Mouse (Mus musculus) 3T3-L1 (cell line): ENCODE results near the gene Pxk.

ENCODE experiments used
- DNase-seq: peaks from one replicate; pipeline ENCODE4 v3.0.0-alpha.2; 2015; ENCODE audit warnings: low read depth, low spot score

The Pxk gene

GRCm38 (mm10) chr14:8097978-8098686 lies at the start of gene Pxk:
TSS of gene Pxk (plus strand) at chr14:8098211.
- DNase-seq = peak; percentile 52

- no peak for DNase-seq
Measured at GRCm38 (mm10) chr14:8049334-8049733, 48.7 kb upstream of the Pxk start.

DNA sequence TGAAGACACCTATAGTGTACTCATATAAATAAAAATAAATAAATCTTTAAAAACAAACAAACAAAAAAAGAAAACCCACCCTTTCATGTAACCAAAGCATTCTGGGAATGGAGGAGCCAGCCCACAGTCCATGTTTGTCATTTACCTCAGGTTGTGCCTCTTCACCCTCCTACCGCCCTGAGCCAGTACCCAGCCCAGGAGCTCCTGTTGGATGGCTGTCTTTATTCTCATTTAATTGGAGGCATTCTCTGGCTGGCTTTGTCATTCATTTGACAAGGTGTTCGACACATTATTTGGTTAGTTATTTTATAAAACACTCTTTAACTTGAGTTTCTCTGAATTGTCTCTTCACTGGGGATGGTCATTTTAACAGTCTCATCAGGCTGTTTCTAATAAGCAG lies 46.1 kb upstream of the Pxk start:
- DNase-seq = no peak

- no peak for DNase-seq
Measured at GRCm38 (mm10) chr14:8052661-8053060, 45.4 kb upstream of the Pxk start.

DNA sequence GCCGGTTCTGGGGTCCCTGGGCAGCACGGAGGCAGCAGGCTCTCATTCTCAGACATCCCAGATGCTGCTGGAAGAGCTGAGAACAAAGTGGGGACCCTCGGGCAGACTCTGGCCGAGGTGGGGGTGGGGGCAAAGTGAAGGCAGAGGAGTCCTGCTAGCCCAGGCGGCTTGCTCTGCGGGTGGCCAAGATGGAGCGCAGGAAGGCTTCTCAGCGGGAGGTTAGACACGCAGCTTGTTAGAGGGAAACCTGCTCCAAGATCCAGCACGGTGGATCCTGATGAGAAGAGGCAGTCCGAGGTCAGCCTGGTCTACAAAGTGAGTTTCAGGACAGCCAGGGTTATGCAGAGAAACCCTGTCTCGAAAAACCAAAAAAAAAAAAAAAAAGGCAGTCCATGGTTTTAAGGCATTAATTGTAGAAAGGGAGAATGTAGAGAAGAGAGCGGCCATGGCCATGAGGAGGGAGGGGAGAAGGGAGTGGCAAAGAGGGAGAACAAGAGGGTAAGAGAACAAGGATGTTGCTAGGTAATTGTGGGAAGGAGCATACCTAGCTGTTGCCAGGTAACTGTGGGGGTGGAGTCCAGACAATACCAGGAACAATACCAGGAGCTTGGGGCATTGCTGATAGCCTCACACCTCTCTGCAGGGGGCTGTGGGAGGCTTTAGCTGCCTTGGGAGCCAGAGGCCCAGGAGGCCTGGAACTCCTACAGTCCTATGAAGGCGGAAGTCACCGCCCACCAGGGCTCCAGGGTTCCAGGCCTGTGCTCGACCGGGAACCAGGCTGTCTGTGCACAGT lies 43.5 kb upstream of the Pxk start:
- no peak for DNase-seq

DNA sequence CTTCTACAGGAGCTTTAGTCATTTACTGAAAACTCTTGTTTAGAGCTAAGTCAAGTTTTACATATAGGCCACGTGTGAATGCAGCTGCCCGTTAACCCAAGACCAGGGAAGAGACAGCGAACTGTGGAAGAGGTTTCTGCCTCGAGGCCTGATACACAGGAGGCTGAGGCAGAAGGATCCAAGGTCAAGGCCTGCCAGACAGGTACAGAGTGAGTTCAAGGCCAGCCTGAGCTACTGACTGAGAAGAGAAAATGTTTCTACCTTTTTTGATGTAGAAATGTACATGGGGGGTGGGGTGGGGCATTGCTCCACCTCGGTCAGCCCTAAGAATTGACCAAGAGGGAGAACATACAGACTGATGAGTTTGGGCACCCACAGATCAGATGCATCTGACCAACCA lies 41.9 kb upstream of the Pxk start:
- no peak for DNase-seq

- no peak for DNase-seq
Measured at GRCm38 (mm10) chr14:8059938-8060337, 38.1 kb upstream of the Pxk start.

GRCm38 (mm10) chr14:8062076-8062475 lies 35.9 kb upstream of the Pxk start:
- DNase-seq = no peak

- DNase-seq = no peak
Measured at GRCm38 (mm10) chr14:8062537-8063301, 35.3 kb upstream of the Pxk start.

DNA sequence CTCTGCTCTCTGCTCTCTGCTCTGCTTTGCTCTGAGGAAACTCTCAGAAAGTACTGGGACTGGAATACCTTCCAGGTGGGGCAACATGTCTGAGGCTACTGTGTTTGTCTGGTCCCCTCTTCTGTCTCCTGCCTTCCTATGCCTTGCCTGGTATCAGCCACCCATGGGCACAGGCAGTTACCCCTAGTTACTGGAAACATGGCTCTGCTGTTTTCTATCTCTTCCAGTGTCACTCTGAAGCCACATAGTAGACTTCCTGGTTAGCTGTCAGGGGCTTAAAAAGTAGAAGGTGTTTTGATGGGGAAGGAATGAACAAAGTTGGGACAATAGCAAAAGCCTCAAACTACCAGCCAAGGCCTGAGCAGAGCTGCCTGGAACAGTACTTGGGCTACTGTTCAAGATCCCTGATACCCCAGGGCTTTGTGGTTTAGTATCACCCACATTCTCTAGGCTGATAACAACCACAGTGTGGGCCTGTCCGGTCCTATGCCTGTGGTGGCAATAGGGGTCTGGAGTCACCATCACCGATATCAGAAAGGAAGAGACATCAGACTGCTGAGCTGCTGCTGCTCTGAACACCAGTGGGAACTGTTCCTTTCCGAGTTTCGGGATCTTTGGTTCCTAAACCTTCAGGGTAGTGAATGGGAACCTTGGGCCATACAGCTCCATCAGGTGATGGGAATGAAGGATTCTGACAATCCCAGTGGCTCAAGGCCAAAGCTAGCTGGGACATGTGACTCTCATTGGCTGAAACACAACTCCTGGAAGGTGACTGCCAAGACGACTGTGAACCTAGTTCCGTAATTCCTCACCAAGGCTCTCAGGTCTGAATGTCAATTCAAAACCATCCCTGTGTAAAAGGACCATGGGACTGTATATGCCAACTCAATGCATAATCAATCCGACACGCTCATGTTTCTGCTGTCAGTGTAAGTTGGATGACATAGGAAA lies 33.9 kb upstream of the Pxk start:
- DNase-seq = no peak

GRCm38 (mm10) chr14:8080165-8080679 lies 17.8 kb upstream of the Pxk start, which contains the start of gene Rpp14:
TSS of gene Rpp14 (plus strand) at chr14:8080367.
- peak; percentile 91 for DNase-seq

GRCm38 (mm10) chr14:8080718-8081117 lies 17.3 kb upstream of the Pxk start:
- DNase-seq = peak; percentile 31

- no peak for DNase-seq
Measured at GRCm38 (mm10) chr14:8082949-8083348, 15.1 kb upstream of the Pxk start.

DNA sequence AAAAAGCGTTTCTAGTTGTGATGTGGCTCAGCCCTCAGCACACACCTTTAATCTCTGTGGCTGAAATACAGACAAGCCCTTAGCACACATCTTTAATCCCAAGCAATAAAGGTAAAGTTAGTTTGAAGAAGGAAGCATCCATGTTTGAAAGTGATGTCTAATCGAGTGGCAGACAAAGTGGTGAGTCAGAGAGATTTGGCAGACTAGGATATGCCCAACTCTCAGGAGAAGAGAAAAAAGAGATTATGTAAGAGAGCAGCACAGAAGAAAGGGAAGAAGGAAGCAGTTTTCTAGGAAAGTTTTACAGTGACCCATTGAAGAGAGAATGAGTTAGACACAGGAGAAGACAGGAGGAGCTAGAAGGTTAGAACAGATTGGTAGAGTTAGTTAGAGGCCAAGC lies 9.0 kb upstream of the Pxk start:
- peak; percentile 72 for DNase-seq

DNA sequence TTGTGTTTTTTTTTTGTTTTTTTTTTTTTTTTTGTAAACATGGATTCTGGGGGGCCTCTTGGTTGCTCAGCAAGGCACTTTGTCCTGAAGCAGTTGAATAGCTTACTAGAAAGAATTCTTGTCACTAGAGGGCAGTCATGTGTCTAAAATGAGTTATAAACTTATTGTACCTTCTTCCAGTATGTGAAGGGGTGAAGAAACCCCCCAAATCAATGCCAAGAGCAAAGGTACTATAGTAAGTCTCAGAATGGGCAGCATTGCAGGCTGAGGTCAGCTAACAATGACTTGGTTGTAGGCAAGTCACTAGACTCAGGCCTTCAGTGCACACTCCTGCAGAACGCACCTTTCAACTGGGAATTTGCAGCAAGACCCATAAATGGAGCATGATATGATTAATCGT lies 5.4 kb upstream of the Pxk start:
- DNase-seq = peak; percentile 62

DNA sequence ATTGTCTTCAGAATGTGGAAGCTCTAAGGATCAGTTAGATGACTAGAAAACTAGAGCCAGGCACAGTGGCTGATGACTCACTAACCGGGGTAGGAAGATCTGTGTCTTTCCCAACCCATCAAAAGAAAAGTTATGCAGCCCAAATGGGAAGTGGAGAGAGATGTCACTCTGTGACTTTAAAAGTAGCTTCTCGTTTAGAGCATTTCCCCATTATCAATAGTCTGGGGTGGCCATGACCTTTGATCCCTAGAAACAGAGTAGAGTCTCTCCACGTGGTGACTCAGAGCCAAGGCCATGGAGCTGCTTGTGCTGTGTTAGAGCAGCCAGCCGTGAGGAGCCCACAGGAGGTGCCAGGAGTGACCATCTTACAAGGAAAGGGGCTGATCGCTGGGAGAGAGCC lies 4.6 kb upstream of the Pxk start:
- peak; percentile 7 for DNase-seq

GRCm38 (mm10) chr14:8094931-8095561 lies 3.0 kb upstream of the Pxk start:
- DNase-seq = no peak

GRCm38 (mm10) chr14:8095562-8095950 lies 2.5 kb upstream of the Pxk start:
- DNase-seq = no peak

DNA sequence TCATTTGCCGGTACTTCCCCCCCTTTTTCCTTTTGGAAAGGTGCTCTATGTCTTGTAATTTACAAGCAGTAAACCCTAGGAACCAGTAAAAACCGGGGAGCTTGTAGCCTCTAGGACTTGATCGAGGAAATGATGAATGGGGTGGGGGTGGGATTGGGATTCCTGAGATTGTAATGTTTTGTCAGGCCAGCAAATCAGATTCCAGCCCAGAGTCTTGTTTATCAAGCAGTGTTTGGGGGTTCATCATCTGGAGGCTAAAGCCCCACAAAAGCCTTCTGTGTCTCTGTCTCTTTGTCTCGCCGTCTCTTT lies 630 bp downstream of the Pxk start:
- peak; percentile 46 for DNase-seq

GRCm38 (mm10) chr14:8099561-8100021 lies 1.6 kb downstream of the Pxk start:
- peak; percentile 77 for DNase-seq

DNA sequence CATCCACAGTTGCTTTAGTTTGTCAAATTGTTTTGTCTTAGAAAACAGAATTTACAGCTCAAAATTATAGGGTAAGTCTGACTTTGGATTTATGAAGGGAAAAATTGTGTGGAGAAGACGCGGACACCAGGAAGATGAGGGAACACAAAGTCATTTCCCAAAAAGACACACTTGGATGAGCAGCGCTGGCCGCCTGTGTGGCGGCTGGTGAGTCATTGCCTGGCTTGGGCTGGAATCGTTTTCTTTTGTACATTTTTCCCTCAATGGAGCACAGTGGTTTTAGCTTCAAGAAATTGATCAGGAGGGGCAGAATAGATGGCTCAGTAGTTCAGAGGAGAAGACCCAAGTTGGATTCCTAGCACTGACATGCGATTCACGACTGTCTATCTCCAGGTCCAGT lies 3.9 kb downstream of the Pxk start:
- no peak for DNase-seq
